Mouse (Mus musculus): ENCODE measurements around the gene Top2a. TPM values are rescaled to one million over a fixed set of nuclear protein-coding genes. Genes with fewer than 3 reads are reported as not detected.
A peak's percentile ranks its signal among the peaks of the same experiment; 100 is the strongest.

Gene Top2a
- total and polyA plus RNA-seq, 3 experiments, result 385 to 444 (median 400) TPM

DNA sequence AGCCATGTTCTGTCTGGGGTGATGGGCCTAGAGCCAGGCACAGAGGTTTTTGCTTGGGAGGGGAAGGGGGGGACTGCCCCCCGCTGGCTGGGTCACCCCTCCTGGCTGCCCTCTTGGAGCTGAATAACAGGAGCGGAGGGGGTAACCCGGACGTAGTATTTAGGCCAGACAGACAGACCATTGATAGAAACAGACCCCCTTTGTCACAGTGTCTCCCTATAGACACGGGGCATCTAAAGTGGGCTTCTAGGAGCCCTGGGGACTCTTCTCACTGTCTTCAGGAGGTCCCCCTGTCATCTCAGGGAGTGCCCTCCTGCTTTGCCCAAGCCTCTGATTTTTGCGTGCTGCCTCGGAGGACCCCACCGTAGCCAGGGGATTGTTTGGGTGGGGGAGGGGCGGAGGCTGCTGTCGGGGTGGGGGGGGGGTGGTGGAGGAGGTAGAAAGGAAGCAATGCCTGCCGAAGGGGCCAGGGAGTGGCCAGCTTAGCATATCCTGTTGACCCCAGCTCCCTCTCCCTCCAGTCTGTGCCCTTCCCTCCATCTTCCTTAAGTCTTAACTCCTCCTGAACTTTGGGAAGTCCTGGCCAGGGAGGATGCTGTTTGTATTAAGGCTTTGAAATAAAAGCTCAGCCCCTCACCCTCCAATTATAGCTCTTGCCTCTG is 58.4 kb downstream of the Top2a start:
- H3K79me2 ChIP-seq (replicated peaks; ENCODE audit: control insufficient read depth, extremely low read depth, insufficient read depth, poor library complexity, severe bottlenecking), result 0 out of 2 replicates have a peak, but pooled peaks cover 3% of the 10 kb centered on the region
- peaks cover 33 to 87% of the 10 kb centered on the region in 2 experiments for H3K4me1 ChIP-seq (ENCODE audit: control insufficient read depth in 1 of 2, insufficient read depth in 2 of 2)
- TF ChIP-seq TCF12 (IDR thresholded peaks at IDR 0.05; ENCODE audit: low read depth, low read length) (no peak), MEF2A (IDR thresholded peaks at IDR 0.05; ENCODE audit: borderline replicate concordance, low read depth, low read length) (no peak), IRF4 (IDR thresholded peaks at IDR 0.05; ENCODE audit: low read depth, low read length) (no peak), EP300 (IDR thresholded peaks at IDR 0.05; ENCODE audit: low read length) (no peak), TBP (conservative IDR thresholded peaks at IDR 0.05; ENCODE audit: low read depth, low read length) (no peak), JUN (IDR thresholded peaks at IDR 0.05; ENCODE audit: insufficient read depth, low read depth, low read length) (no peak), MAX (IDR thresholded peaks at IDR 0.05; ENCODE audit: low read length) (no peak), SIN3A (IDR thresholded peaks at IDR 0.05; ENCODE audit: low read length) (no peak), NELFE (IDR thresholded peaks at IDR 0.05; ENCODE audit: low read depth, low read length) (no peak), CTCF (conservative IDR thresholded peaks at IDR 0.05 in 1 of 2, IDR thresholded peaks at IDR 0.05 in 1 of 2; ENCODE audit: low read depth in 2 of 2, low read length in 2 of 2) (no peak), ZNF384 (IDR thresholded peaks at IDR 0.05; ENCODE audit: low read depth, low read length) (no peak), ZC3H11A (IDR thresholded peaks at IDR 0.05; ENCODE audit: low read depth, low read length) (no peak), RAD21 (IDR thresholded peaks at IDR 0.05; ENCODE audit: low read depth, low read length) (no peak)
- DNase-seq (ENCODE audit: extremely low read depth), result no peak
- peaks cover 31 to 56% of the 10 kb centered on the region in 2 experiments for H3K36me3 ChIP-seq (replicated peaks in 1 of 2; ENCODE audit: control insufficient read depth in 1 of 2, insufficient read depth in 1 of 2, low read length in 1 of 2)
- dilution Hi-C loops (cut with MboI; ENCODE audit: extremely low pct_ligation_motif_present, extremely low pct_unique_long_range_greater_than_20kb, low sequenced_read_pairs), result no loop called here
- peak overlapping the region in 1 of 3 experiments; percentile 47 for H3K4me3 ChIP-seq (replicated peaks in 1 of 3; ENCODE audit: low read depth in 2 of 3, low read length in 2 of 3, poor library complexity in 1 of 3)
- no peaks in the 10 kb centered on the region for H3K9me3 ChIP-seq (replicated peaks; ENCODE audit: low read length)
- no peak overlapping the region for H3K27ac ChIP-seq (ENCODE audit: insufficient read depth, low read depth)
- H3K4me2 ChIP-seq (ENCODE audit: insufficient read depth, low read depth, poor library complexity, severe bottlenecking), result peak overlapping the region; percentile 90; the same call in 1 of the 2 replicates
- H3K9ac ChIP-seq (ENCODE audit: insufficient read depth, low read depth), result 0 out of 2 replicates have a peak overlapping the region, but pooled peaks have one; percentile 45
- in situ Hi-C loops (cut with MboI; ENCODE audit: low pct_ligation_motif_present, low pct_unique_long_range_greater_than_20kb, low sequenced_read_pairs), result no loop called here
- H3K27me3 ChIP-seq (replicated peaks), result no peaks in the 10 kb centered on the region

DNA sequence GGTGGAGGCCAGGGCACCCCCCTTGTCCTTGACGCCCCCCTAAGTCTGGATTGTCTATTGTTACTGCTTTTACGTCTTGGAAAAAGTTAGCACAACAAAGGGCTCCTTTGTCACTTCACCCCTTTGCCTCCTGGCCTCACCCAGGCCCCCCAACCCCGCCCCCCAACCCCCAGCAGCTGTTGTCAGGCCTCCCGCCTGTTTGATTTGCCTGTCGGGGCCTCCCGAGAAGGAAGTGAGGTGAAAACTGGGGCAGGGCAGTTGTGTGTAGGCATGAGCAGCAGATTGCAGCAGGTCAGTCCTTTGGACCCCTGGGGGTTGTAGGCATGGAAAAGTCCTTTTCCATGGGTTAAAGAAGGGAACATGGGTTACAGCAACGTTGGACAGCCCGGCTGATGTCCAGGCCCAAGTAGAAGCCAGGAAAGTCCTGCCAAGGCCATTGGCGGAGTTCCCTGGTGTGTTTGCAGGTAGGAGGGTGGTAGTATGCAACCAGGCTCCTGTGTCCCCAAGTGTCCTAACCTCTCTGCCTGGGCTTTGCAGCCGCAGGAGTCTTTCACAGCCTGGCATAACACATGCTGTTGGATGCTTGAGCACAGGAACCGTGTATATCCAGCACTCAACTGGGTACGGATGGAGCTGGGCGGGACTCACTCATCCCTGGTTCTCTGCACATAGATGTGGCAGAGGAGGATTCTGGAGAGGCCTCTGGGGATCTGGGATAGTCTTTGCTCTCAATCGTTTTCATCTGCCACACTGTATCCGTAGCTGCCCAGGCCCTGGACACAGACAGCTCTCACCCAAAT is 59.2 kb downstream of the Top2a start:
- peak overlapping the region; percentile 45 for H3K9ac ChIP-seq (ENCODE audit: insufficient read depth, low read depth)
- TF ChIP-seq CHD2 (IDR thresholded peaks at IDR 0.05; ENCODE audit: low read length) (no peak), BHLHE40 (IDR thresholded peaks at IDR 0.05; ENCODE audit: low read depth, low read length) (0 out of 2 replicates have a peak, but pooled peaks have one; percentile 16), SIN3A (IDR thresholded peaks at IDR 0.05; ENCODE audit: low read length) (peak; percentile 51; the same call in 1 of the 2 replicates), ETS1 (conservative IDR thresholded peaks at IDR 0.05; ENCODE audit: low read depth, low read length) (0 out of 2 replicates have a peak, but pooled peaks have one; percentile 11)
- no peaks in the 10 kb centered on the region for H3K27me3 ChIP-seq (replicated peaks)
- peak overlapping the region; percentile 2 to 47 (median 43) for H3K4me3 ChIP-seq (replicated peaks in 1 of 3; ENCODE audit: low read depth in 2 of 3, low read length in 2 of 3, poor library complexity in 1 of 3)
- H3K9me3 ChIP-seq (replicated peaks; ENCODE audit: low read length), result no peaks in the 10 kb centered on the region
- no peak for DNase-seq (ENCODE audit: extremely low read depth)
- H3K4me1 ChIP-seq (ENCODE audit: control insufficient read depth in 1 of 2, insufficient read depth in 2 of 2), result peaks cover 37 to 87% of the 10 kb centered on the region in 2 experiments
- H3K36me3 ChIP-seq (replicated peaks in 1 of 2; ENCODE audit: control insufficient read depth in 1 of 2, insufficient read depth in 1 of 2, low read length in 1 of 2), result peaks cover 24 to 56% of the 10 kb centered on the region in 2 experiments
- peak overlapping the region; percentile 90 for H3K4me2 ChIP-seq (ENCODE audit: insufficient read depth, low read depth, poor library complexity, severe bottlenecking)
- H3K27ac ChIP-seq (ENCODE audit: insufficient read depth, low read depth), result peak overlapping the region; percentile 55
- H3K79me2 ChIP-seq (replicated peaks; ENCODE audit: control insufficient read depth, extremely low read depth, insufficient read depth, poor library complexity, severe bottlenecking), result 0 out of 2 replicates have a peak, but pooled peaks cover 3% of the 10 kb centered on the region
- in situ Hi-C loops (cut with MboI; ENCODE audit: low pct_ligation_motif_present, low pct_unique_long_range_greater_than_20kb, low sequenced_read_pairs), result no loop called here
- dilution Hi-C loops (cut with MboI; ENCODE audit: extremely low pct_ligation_motif_present, extremely low pct_unique_long_range_greater_than_20kb, low sequenced_read_pairs), result no loop called here

All from CH12.LX (cell line).